Mouse (Mus musculus): ENCODE results near the gene Btd.

DNA sequence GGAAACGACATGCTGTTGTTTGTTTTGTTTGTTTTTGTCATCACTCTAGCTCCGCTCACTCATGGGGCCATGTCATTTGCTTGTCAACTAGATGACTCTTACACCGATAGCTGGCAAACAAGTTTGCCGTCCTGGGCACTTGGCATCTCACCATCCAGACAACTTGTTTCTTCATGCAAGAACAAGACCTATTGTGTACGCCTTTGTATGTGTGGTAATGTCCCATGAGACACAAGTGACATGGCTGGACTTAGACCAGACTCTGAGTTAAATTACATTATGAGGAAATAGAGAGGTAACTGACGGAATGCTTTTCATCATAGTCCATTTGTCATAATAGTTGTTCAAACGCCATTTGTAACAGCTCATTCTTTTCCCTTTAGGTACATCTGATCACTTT lies 5.1 kb downstream of the Btd start:
- TF ChIP-seq CTCF (IDR thresholded peaks at IDR 0.05; ENCODE audit: low read depth) (no peak), EP300 (IDR thresholded peaks at IDR 0.05; ENCODE audit: low read depth) (no peak)
